Mouse (Mus musculus) liver, embryonic 14.5 days (tissue): Measurements from ENCODE around the gene Lrrfip2. TPM values are rescaled to one million over a fixed set of nuclear protein-coding genes. Genes with fewer than 3 reads are reported as not detected.
A peak's percentile ranks its signal among the peaks of the same experiment; 100 is the strongest.

Source experiments
- ATAC-seq: fragments of 200-750 bp; cut with Nextera tagmentation; 2 replicates; pipeline ENCODE4 v1.8.0; 2017; ENCODE audit warnings: moderate number of reproducible peaks, mild to moderate bottlenecking, moderate library complexity; ENCODE audit not compliant: insufficient read depth
- DNase-seq, 3 experiments: peaks; one replicate each; pipeline ENCODE4 v3.0.0-alpha.2; 2012 to 2013; ENCODE audit warnings: low read depth in 3 of 3, low spot score in 3 of 3
- H3K27ac ChIP-seq: fragments of 300-500 bp; sonication (generic); 2 replicates; pipeline ENCODE4 v1.5.1; 2014; ENCODE audit warnings: moderate library complexity, mild to moderate bottlenecking, control low read depth, inconsistent platforms
- H3K27me3 ChIP-seq: fragments of 300-500 bp; sonication (generic); 2 replicates; pipeline ENCODE4 v1.6.1; 2014; ENCODE audit warnings: mild to moderate bottlenecking, low read length, moderate library complexity; ENCODE audit not compliant: control insufficient read depth, insufficient read depth
- H3K36me3 ChIP-seq: fragments of 300-500 bp; sonication (generic); replicated peaks from 2 replicates; pipeline ENCODE4 v1.6.1; 2014; ENCODE audit warnings: low read depth; ENCODE audit not compliant: control insufficient read depth, insufficient read depth
- H3K4me1 ChIP-seq, 2 experiments: fragments of 200-500 bp in 1 of 2; fragments of 300-500 bp in 1 of 2; sonication (generic) in 1 of 2; replicated peaks; 2 replicates each; pipeline ENCODE4 v1.6.1; 2012 to 2014; ENCODE audit warnings: antibody characterized with exemption in 1 of 2, inconsistent platforms in 1 of 2, low read length in 1 of 2; ENCODE audit not compliant: control insufficient read depth in 2 of 2, insufficient read depth in 2 of 2
- H3K4me2 ChIP-seq: fragments of 300-500 bp; sonication (generic); 2 replicates; pipeline ENCODE4 v1.6.1; 2014; ENCODE audit warnings: low read depth, mild to moderate bottlenecking, control low read depth, moderate library complexity
- H3K4me3 ChIP-seq, 2 experiments: fragments of 200-500 bp in 1 of 2; fragments of 300-500 bp in 1 of 2; sonication (generic) in 1 of 2; 2 replicates each; pipeline ENCODE4 v1.5.1; 2012 to 2014; ENCODE audit warnings: low read depth in 2 of 2, low read length in 2 of 2, mild to moderate bottlenecking in 2 of 2, control low read depth in 1 of 2, inconsistent platforms in 1 of 2, moderate library complexity in 1 of 2; ENCODE audit not compliant: insufficient read depth in 1 of 2
- H3K9ac ChIP-seq: fragments of 300-500 bp; sonication (generic); replicated peaks from 2 replicates; pipeline ENCODE4 v1.6.1; 2014; ENCODE audit warnings: mild to moderate bottlenecking, control low read depth, moderate library complexity
- H3K9me3 ChIP-seq: fragments of 300-500 bp; sonication (generic); 2 replicates; pipeline ENCODE4 v1.6.1; 2016; ENCODE audit warnings: low read length, mixed read lengths; ENCODE audit not compliant: control insufficient read depth
- CTCF ChIP-seq: IDR thresholded peaks from 2 replicates; pipeline ENCODE4 v1.5.1; 2016; ENCODE audit warnings: antibody characterized with exemption, low read depth, control low read depth
- EP300 ChIP-seq: IDR thresholded peaks from 2 replicates; pipeline ENCODE4 v1.6.1; 2016; ENCODE audit warnings: antibody characterized with exemption, low read depth
- WGBS: fragments of 180-500 bp; shearing (Covaris S2); extraction: QIAGEN DNeasy Blood & Tissue Kit; methylation state at CpG from one replicate; pipeline ENCODE4 v1.1.7; 2014; ENCODE audit not compliant: insufficient replicate concordance; 5-methylcytosine and 5-hydroxymethylcytosine counted together
- polyA plus RNA-seq, 2 experiments: library from polyadenylated mRNA; depleted of rRNA in 1 of 2; stranded (reverse) in 1 of 2; unstranded in 1 of 2; fragments of >200 nt; fragmentation: Nextera tagmentation in 1 of 2; extraction: Ambion mirVana in 1 of 2; gene quantifications; 2 replicates each; pipeline versions ENCODE4 v1.2.1 to v1.2.3; 2012 to 2014

Gene Lrrfip2
- polyA plus RNA-seq, 2 experiments: 13.6 to 15.0 TPM

GRCm38 (mm10) chr9:111273958-111274357, 156.6 kb downstream of the Lrrfip2 start:
- H3K27me3 ChIP-seq: no peaks in the 10 kb centered on the region
- TF ChIP-seq EP300: no peak
- TF ChIP-seq CTCF: no peak
- H3K4me2 ChIP-seq: peak overlapping the region; percentile 94
- DNase-seq (no peak), ATAC-seq (no peak)
- H3K4me1 ChIP-seq: peaks cover 8 to 18% of the 10 kb centered on the region in 2 experiments; a peak in 3 of 4 replicates
- H3K36me3 ChIP-seq: peaks cover 17% of the 10 kb centered on the region
- H3K27ac ChIP-seq: no peak overlapping the region
- no peaks in the 10 kb centered on the region for H3K9me3 ChIP-seq
- H3K9ac ChIP-seq: no peak overlapping the region
- H3K4me3 ChIP-seq: peak overlapping the region in 1 of 2 experiments; percentile 74; a peak in 2 of 4 replicates
- 80% methylated on average over 1 of the region's 1 CpGs for WGBS

- no peaks in the 10 kb centered on the region for H3K9me3 ChIP-seq
- H3K4me2 ChIP-seq: peak overlapping the region; percentile 94
- peaks cover 6 to 18% of the 10 kb centered on the region in 2 experiments; a peak in 3 of 4 replicates for H3K4me1 ChIP-seq
- H3K27ac ChIP-seq: no peak overlapping the region
- H3K4me3 ChIP-seq: peak overlapping the region; percentile 1 to 30; a peak in 1 of 4 replicates
- DNase-seq: no peak
- WGBS: 31% methylated on average over 1 of the region's 1 CpGs
- TF ChIP-seq EP300: no peak
- no peak overlapping the region for H3K9ac ChIP-seq
- no peak for ATAC-seq
- H3K27me3 ChIP-seq: no peaks in the 10 kb centered on the region
- peaks cover 21% of the 10 kb centered on the region for H3K36me3 ChIP-seq
Observed at GRCm38 (mm10) chr9:111275156-111275555, 157.8 kb downstream of the Lrrfip2 start.

Other genes with a start within 250 kb of the Lrrfip2 start
- 2.9 and 3.3 TPM in 2 replicates for gene Als2cl, start 237.7 kb upstream of the Lrrfip2 start, polyA plus RNA-seq (2012; rRNA removed)
- 1.1 and 1.3 TPM in 2 replicates for gene Als2cl, start 237.7 kb upstream of the Lrrfip2 start, polyA plus RNA-seq (2014; fragmentation: Nextera tagmentation; extraction: Ambion mirVana)
- gene Tmie, start 237.5 kb upstream of the Lrrfip2 start, polyA plus RNA-seq (2012; rRNA removed): 0.62 and 0.97 TPM in 2 replicates
- 0.94 and 1.1 TPM in 2 replicates for gene Tmie, start 237.5 kb upstream of the Lrrfip2 start, polyA plus RNA-seq (2014; fragmentation: Nextera tagmentation; extraction: Ambion mirVana)
- not detected in 2 replicates for gene Fam240a, start 200.7 kb upstream of the Lrrfip2 start, polyA plus RNA-seq (2012; rRNA removed)
- gene Fam240a, start 200.7 kb upstream of the Lrrfip2 start, polyA plus RNA-seq (2014; fragmentation: Nextera tagmentation; extraction: Ambion mirVana): not detected in 2 replicates
- not detected in 2 replicates for gene Tdgf1, start 171.4 kb upstream of the Lrrfip2 start, polyA plus RNA-seq (2012; rRNA removed)
- not detected in 2 replicates for gene Tdgf1, start 171.4 kb upstream of the Lrrfip2 start, polyA plus RNA-seq (2014; fragmentation: Nextera tagmentation; extraction: Ambion mirVana)
- 0.02 and 0.09 TPM in 2 replicates for gene Lrrc2, start 166.0 kb upstream of the Lrrfip2 start, polyA plus RNA-seq (2012; rRNA removed)
- 0.10 and 0.29 TPM in 2 replicates for gene Lrrc2, start 166.0 kb upstream of the Lrrfip2 start, polyA plus RNA-seq (2014; fragmentation: Nextera tagmentation; extraction: Ambion mirVana)
- 26.0 and 34.3 TPM in 2 replicates for gene Rtp3, start 127.0 kb upstream of the Lrrfip2 start, polyA plus RNA-seq (2012; rRNA removed)
- 15.6 and 21.7 TPM in 2 replicates for gene Rtp3, start 127.0 kb upstream of the Lrrfip2 start, polyA plus RNA-seq (2014; fragmentation: Nextera tagmentation; extraction: Ambion mirVana)
- 4.9 and 7.4 TPM in 2 replicates for gene Ltf, start 98.3 kb upstream of the Lrrfip2 start, polyA plus RNA-seq (2012; rRNA removed)
- gene Ltf, start 98.3 kb upstream of the Lrrfip2 start, polyA plus RNA-seq (2014; fragmentation: Nextera tagmentation; extraction: Ambion mirVana): 24.5 and 29.8 TPM in 2 replicates
- 7.2 and 8.8 TPM in 2 replicates for gene Ccrl2, start 60.1 kb upstream of the Lrrfip2 start, polyA plus RNA-seq (2012; rRNA removed)
- gene Ccrl2, start 60.1 kb upstream of the Lrrfip2 start, polyA plus RNA-seq (2014; fragmentation: Nextera tagmentation; extraction: Ambion mirVana): 14.3 and 16.6 TPM in 2 replicates
- gene Mlh1, start 154.2 kb downstream of the Lrrfip2 start, polyA plus RNA-seq (2012; rRNA removed): 12.5 and 17.8 TPM in 2 replicates
- 20.1 and 24.2 TPM in 2 replicates for gene Mlh1, start 154.2 kb downstream of the Lrrfip2 start, polyA plus RNA-seq (2014; fragmentation: Nextera tagmentation; extraction: Ambion mirVana)
- 7.8 and 9.0 TPM in 2 replicates for gene Epm2aip1, start 154.3 kb downstream of the Lrrfip2 start, polyA plus RNA-seq (2012; rRNA removed)
- 7.8 and 8.1 TPM in 2 replicates for gene Epm2aip1, start 154.3 kb downstream of the Lrrfip2 start, polyA plus RNA-seq (2014; fragmentation: Nextera tagmentation; extraction: Ambion mirVana)
- 0.02 and 0.06 TPM in 2 replicates for gene Trank1, start 194.1 kb downstream of the Lrrfip2 start, polyA plus RNA-seq (2012; rRNA removed)
- gene Trank1, start 194.1 kb downstream of the Lrrfip2 start, polyA plus RNA-seq (2014; fragmentation: Nextera tagmentation; extraction: Ambion mirVana): 0.03 TPM in 1 of 2 replicates, not detected in the other